Mouse (Mus musculus): ENCODE measurements around the gene Gjb3.

The Gjb3 gene

GRCm38 (mm10) chr4:127330181-127331100 is at the start of gene Gjb3:
Gene Gjb3 (minus strand): TSS chr4:127330844.
- DNase-seq, result no peak

DNA sequence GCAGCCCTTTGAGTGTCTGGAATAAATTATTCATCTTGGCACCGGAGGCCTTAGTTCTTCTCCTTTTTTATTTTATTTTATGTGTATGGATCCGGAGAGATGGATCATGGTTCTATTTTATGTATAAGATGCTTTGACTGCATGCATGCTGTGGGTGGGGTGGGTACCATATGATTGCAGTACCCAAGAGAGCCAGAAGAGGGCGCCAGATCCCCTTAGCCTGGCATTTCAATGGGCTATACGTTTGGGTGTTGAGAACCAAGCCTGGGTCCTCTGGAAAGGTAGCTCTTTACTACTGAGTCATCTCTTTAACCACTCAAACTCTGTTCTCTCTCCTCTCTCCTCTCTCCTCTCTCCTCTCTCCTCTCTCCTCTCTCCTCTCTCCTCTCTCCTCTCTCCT is 46.7 kb upstream of the Gjb3 start:
- DNase-seq, result peak; percentile 18 to 29

DNA sequence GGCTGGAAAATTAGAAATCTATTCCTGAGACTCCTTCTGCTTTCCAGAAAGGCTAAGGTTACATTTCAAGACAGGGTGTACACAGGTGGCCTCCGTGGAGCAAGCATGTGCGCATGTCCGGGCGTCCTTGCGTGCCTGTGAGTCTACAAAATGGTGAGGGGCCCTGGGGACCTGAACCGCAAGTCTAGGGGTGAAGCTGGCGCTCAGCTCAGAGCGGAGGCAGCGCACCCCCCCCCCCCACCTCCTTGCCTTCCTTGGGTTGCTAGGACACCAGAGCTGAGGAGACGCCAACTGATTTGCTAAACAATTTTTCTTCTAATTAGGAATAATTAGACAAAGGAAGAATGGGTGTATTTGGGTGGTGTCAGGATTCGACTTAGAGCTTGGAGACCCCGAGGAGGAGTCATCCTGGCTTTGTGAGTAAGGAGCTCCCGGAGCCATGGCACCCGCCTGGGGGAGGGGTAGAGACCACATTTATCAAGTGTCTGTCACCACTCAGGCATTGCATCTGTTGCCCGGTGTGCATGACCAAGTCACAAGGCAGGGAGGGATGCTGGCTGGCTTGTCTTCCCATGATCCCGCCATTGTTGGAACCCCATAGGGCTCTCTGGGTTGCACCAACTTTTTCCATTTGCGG is 45.0 kb upstream of the Gjb3 start:
- no peak for DNase-seq

DNA sequence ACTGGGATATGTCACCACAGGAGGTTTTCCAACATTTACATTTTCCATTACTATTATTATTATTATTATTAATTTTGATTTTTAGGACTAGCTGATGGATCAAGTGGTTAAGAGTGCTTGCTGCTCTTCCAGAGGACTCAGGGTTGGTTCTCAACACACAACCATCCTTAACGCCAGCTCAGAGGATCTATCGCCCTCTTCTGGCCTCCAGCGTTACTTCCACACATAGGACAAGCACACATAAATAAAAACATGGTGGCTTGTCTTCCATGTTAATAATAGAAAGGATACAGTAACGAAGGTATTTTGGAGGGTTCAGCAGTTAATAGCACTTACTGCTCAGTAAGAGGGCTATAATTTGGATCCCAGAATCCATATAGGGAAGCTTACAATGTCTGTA is 44.0 kb upstream of the Gjb3 start:
- no peak for DNase-seq

- DNase-seq, result no peak
Measured at GRCm38 (mm10) chr4:127373491-127373890, 42.8 kb upstream of the Gjb3 start.

DNA sequence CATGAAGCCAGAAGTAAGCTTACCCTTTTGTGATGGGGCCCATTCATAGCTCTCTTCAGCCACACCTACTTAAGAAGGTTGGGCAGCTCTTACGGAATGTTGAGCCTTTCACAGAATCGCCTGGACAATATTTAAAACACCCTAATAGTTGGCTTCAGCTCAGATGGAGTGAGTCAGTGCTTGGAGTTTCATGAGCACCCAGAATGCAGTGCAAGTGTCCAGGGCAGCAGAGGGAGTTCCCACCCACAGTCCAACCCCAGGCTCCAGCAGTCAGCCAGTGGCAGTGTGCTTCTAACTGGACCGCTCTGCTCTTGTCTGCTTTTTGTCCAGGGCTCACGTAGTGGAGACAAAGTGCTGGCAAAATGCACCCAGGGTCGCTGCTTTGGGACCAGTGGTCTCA is 40.9 kb upstream of the Gjb3 start:
- DNase-seq, result no peak

DNA sequence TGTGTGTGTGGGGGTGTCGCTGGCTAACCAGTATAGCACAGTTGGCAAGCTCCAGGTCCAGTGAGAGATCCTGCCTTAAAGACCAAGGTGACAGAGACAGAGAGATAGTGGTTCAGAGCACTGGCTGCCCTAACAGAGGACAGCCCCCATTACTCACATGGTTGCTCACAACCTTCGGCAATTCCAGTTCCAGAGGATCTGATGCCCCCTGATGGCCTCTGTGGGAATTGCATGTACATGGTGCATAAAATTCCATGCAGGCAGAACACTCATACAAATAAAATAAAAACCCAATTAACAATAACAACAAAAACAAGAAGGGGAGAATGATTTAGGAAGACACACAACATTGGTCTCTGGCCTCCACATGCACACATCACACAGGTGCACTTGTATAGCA is 39.8 kb upstream of the Gjb3 start:
- DNase-seq, result no peak

- peak; percentile 39 to 59 for DNase-seq
Measured at GRCm38 (mm10) chr4:127368379-127368973, 37.8 kb upstream of the Gjb3 start.

DNA sequence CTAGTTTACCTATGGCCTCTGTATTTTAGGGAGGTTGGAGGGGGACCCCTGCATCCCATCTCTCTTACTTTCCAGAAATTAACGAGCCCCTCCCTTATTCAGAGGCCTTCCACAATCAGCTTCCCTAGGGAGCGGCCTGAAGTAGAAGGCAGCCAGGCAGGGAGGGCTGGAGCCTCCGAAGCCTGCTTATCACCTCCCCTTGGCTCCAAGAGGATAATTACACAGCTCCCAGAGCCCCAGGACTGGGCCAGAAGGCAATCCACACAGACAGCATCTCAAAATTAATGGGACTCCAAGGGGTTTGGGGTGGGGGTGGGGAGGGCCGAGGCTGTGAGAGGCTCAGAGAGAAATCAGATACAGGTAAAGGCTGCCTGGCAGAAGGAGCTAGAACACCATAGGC is 35.2 kb upstream of the Gjb3 start:
- no peak for DNase-seq

DNA sequence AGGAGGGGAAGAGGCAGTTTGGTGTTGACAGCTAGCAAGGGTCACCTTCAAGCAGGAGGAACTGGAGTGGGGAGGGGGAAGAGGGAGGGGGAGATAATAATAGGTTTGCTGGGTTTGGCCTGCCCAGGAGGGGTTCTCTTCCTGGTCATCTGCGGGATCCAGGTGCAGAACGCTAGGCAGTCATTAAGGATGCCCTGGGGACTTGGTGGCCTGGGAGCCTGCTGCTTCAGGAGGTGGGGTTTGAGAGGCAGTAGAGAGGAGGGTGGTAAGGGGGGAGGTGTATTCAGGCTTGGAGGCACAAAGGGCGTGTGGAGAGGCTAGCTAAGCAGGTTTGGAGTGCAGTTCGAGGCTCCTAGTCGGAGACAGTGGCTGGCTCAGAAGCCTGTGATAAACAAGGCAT is 34.8 kb upstream of the Gjb3 start:
- no peak for DNase-seq

DNA sequence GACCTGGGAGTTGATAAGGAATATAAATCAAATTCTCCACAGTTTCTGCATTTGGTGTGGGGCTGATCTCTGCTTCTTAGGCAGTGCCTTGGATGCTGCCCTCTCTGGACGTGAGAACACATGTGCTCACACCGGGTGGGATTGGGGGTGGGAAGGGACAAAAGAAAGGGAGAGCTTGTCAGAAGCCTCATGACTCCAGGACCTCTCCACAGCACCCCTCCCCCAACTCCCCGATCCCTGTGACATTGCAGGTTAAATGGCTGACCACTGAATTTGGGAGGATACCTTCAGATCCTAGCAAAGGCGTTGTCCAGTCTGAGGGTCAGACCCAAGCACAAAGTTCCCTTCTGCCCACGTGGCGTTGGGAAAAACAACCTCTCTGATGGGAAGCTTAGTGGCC is 33.8 kb upstream of the Gjb3 start:
- DNase-seq, result no peak

DNA sequence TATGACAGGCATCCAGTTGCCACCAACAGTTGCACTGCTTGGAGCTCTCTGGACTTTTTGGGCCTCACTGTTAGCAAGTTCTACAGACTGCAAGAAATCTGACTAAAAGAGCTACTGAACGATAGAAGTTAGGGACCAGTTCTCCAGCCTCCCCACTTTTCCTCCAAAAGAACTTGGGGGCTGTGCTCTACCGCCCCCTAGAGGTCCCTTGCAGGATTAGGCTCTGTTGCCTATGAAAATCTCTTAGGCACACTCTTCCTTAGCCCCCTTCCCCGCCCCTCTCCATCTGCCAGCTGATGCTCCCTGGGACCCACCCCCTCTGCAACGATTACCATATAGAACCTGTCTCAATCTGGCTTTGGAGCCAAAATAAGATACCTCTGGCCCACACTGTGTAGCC is 32.7 kb upstream of the Gjb3 start:
- no peak for DNase-seq

GRCm38 (mm10) chr4:127362520-127362919 is 31.9 kb upstream of the Gjb3 start:
- DNase-seq, result no peak

- no peak for DNase-seq
Measured at GRCm38 (mm10) chr4:127358018-127358417, 27.4 kb upstream of the Gjb3 start, which contains the start of gene Gjb5. Gene Gjb5 (minus strand): TSS chr4:127358181.

DNA sequence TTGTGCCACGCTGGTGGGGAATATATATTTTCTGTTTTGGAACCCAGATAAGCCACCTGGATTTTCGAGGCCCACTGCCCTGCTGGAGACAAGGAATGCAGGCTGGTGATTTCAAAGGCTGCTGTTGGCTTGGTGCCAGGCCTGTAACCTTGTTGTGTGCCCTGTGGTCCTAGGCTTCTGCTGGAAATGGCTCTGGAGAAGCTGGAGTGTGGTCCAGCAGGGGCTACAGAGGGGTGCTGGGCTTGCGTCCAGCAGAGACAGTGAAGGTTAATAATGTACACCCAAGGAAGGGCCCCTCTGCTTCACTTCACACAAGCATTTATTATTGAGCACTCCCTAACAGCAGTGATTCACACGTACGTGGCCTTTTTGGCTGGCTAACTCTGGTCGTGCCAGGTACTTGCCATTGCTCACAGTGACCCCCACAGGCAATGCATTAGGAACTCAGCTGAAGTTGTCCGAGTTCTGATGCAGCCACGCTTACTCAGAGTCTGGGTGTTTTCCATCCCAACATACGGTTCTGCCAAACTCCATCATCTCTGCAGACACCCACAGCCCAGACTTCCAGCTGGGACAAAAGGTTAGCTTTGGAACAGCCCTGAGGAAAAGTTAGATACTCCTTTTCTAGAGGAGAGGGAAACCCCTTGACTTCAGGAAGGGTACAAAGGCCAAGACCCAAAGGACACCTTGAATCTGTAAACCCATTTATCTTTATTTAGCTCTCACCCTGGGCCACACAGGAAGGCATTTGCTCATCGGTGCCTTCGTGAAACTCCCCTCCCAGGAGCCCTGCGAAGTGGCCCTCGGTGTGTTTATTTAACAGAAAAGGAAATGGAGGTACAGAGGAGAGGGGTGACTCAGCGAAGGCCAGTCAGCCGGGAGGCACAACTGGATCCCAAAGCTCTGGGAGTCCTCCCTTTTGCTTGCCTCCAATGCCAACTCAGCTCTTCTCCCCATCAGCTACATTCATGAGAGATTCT is 24.2 kb upstream of the Gjb3 start:
- DNase-seq, result no peak

DNA sequence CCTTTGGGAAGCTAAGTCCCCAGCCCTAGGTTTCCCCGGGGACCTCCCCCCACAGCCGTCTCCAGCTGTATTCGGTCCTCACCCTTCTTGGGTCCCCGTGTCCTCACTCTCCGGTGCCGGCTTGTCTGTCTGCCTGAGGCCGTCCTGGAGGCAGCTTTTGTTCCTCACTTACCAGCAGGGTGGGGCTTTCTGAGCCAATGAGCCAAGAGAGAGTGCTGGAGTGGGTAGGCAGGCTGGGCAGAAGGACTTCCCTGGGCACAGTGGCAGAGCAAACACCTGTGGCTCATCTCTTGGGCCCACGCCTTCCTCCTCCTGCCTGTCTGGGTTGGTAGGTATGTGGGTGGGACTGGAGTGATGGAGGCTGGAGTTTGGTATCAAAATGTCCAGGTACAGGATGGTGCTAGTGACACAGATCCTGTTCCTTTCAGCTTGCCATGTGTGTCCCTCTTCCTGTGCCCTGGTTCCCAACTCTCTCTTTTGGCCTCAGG is 23.4 kb upstream of the Gjb3 start, which contains the start of gene Gjb4:
TSS of gene Gjb4 (minus strand) at position 131 of the 488 bp plus-strand sequence.
- DNase-seq, result no peak

DNA sequence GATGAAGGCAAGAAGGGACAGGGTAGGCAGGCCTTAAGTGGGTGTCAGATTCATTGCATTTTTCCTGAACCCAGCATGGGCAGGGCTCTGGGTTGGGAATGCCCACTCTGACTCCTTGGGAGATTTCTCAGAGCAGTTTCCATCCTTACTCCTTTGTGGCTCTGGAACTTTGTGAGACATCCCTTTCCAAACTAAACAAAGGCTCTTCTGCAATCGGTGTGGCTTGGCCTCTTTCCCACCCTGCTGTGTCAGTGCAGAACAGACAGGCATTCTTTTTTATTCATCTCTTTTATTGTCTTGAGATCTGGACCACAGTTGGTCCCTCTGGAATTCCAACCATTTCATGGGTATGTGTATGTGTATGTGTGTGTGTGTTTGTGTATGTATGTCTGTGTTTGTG is 21.9 kb upstream of the Gjb3 start:
- no peak for DNase-seq

DNA sequence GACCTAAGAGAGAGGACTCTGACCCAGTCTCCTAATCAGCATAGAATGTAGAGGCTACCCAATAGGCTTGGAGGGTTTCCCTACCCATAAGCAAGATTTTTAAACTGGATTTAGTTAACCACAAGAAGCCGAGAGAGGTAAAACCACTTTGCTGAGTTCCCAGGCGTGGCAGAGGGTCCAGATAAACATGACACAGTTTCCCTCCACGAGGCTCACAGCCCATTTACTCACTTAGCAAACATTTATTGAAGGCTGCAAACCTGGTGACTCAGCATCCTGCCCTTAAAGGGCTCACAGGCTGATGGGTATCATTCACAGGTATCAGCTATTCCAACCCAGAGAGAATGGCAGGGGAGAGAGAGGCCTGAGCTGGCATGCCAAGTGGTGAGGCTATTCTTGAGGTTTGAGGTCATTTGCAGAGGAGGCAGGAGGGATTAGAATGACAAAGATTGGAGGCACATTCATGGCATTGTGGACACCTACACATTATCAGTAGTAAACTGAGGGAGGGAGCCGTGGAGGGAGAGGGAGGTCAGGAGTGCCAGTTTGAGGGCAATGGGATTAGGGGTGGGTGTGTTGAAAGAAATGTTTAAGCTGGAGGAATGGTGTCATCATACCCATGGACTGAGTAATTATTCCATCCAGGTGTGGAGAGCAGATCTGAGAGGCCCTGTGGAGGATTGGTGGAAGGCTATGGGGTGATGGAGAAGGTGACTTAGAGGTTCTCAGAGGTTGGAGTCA is 19.1 kb upstream of the Gjb3 start:
- no peak for DNase-seq

- no peak for DNase-seq
Measured at GRCm38 (mm10) chr4:127345000-127345399, 14.4 kb upstream of the Gjb3 start.

DNA sequence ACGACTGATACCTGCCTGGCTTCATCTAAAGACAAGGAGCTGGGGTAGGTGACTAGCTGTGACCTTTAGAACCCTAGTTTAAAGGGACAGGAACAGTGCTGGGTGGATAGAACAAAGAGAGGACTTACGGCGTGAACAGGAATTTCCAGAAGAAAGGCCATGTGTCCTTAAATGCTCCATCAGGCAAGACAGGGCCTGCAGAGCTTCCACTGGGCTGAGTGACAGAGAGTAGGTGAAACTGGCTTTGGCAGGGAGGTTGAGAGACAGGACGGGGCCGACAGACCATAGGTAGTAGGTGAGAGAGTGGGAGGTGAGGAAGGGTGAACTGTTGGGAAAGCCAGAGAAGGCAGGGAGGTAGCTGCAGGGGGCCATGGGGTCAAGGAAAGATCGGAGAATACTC is 10.7 kb upstream of the Gjb3 start:
- no peak for DNase-seq

- DNase-seq, result no peak
Measured at GRCm38 (mm10) chr4:127337668-127338067, 7.0 kb upstream of the Gjb3 start.

All from thymus, postnatal 36 days (tissue).